Mouse (Mus musculus) heart, postnatal 0 days (tissue): ENCODE measurements around the gene Vwa3a.

Experiments
- CTCF ChIP-seq: IDR thresholded peaks from 2 replicates; pipeline ENCODE4 v1.5.1; 2016; ENCODE audit warnings: antibody characterized with exemption, control low read depth, low read depth
- EP300 ChIP-seq: IDR thresholded peaks from 2 replicates; pipeline ENCODE4 v1.6.1; 2016; ENCODE audit warnings: antibody characterized with exemption, low read depth

GRCm38 (mm10) chr7:120839786-120840185, 100.7 kb downstream of the Vwa3a start:
- TF ChIP-seq CTCF (no peak), EP300 (no peak)
